Mouse (Mus musculus) hindbrain, postnatal 0 days (tissue): ENCODE measurements around the gene Fam228b. TPM values are rescaled to one million over a fixed set of nuclear protein-coding genes. Genes with fewer than 3 reads are reported as not detected.
"Not testable (repeated sequence)": the region's sequence is repeated elsewhere in the genome, so short reads cannot be mapped to it uniquely, and the experiment has no call there.

Source experiments
- ATAC-seq: fragments of 200-750 bp; cut with Nextera tagmentation; 2 replicates; pipeline ENCODE4 v1.8.0; 2017; ENCODE audit warnings: mild to moderate bottlenecking, moderate TSS enrichment, moderate library complexity
- DNase-seq: peaks from one replicate; pipeline ENCODE4 v3.0.0-alpha.2; 2015; ENCODE audit warnings: low spot score
- H3K27ac ChIP-seq: fragments of 300-500 bp; sonication (generic); 2 replicates; pipeline ENCODE4 v1.5.1; 2014; ENCODE audit warnings: mild to moderate bottlenecking
- H3K27me3 ChIP-seq: fragments of 300-500 bp; sonication (generic); 2 replicates; pipeline ENCODE4 v1.6.1; 2014; ENCODE audit warnings: low read length, mixed read lengths; ENCODE audit not compliant: insufficient read depth
- H3K36me3 ChIP-seq: fragments of 300-500 bp; sonication (generic); 2 replicates; pipeline ENCODE4 v1.6.1; 2014; ENCODE audit warnings: low read length, mixed read lengths; ENCODE audit not compliant: insufficient read depth
- H3K4me1 ChIP-seq: fragments of 300-500 bp; sonication (generic); 2 replicates; pipeline ENCODE4 v1.6.1; 2014; ENCODE audit warnings: antibody characterized with exemption, low read length, mixed read lengths; ENCODE audit not compliant: insufficient read depth
- H3K4me2 ChIP-seq: fragments of 300-500 bp; sonication (generic); 2 replicates; pipeline ENCODE4 v1.6.1; 2014; ENCODE audit warnings: low read depth, mild to moderate bottlenecking, low read length, moderate library complexity, mixed read lengths
- H3K4me3 ChIP-seq: fragments of 300-500 bp; sonication (generic); 2 replicates; pipeline ENCODE4 v1.5.1; 2014; ENCODE audit warnings: low read length
- H3K9ac ChIP-seq: fragments of 300-500 bp; sonication (generic); replicated peaks from 2 replicates; pipeline ENCODE4 v1.6.1; 2014; ENCODE audit warnings: mild to moderate bottlenecking, low read length, moderate library complexity, mixed read lengths
- H3K9me3 ChIP-seq: fragments of 300-500 bp; sonication (generic); 2 replicates; pipeline ENCODE4 v1.6.1; 2016; ENCODE audit warnings: low read length, mixed read lengths
- CTCF ChIP-seq: IDR thresholded peaks from 2 replicates; pipeline ENCODE4 v1.5.1; 2016; ENCODE audit warnings: antibody characterized with exemption, control low read depth, low read depth
- WGBS: fragments of 180-500 bp; shearing (Covaris S2); extraction: QIAGEN DNeasy Blood & Tissue Kit; methylation state at CpG from one replicate; pipeline ENCODE4 v1.1.7; 2014; 5-methylcytosine and 5-hydroxymethylcytosine counted together
- polyA plus RNA-seq: library from polyadenylated mRNA; unstranded; fragments of >200 nt; fragmentation: Nextera tagmentation; extraction: Ambion mirVana; gene quantifications from 2 replicates; pipeline ENCODE4 v1.2.1, GENCODE M21; 2015
- total RNA-seq: library from RNA; depleted of rRNA; stranded (reverse); fragments of >200 nt; gene quantifications from 2 replicates; pipeline ENCODE4 v1.2.3, GENCODE M21; 2014

Gene Fam228b
- total and polyA plus RNA-seq, 2 experiments from 2014 or later: 4.2 to 8.1 TPM

DNA sequence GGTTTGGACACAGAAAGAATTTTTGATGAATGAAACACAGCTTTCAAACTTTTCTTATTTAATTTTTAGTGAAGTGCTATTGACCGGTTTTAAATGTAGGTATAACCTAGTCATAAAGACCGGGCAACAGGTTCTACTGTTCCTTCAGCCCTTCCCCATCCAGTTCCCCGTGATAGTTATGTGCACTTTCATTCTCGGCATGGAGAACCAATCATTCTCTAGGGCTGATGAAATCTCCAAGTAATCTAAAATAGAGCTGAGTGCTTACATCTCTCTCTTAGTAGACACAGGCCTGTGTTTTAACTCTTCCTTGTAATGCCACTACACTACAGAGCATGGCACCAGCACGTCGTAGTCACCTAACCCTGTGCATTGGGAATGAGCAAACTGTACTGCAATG is 8.7 kb upstream of the Fam228b start:
- H3K4me1 ChIP-seq: no peaks in the 10 kb centered on the region
- H3K4me3 ChIP-seq: no peak overlapping the region
- H3K36me3 ChIP-seq: no peaks in the 10 kb centered on the region; the same call in 1 of the 2 replicates
- H3K9ac ChIP-seq: no peak overlapping the region
- no peak overlapping the region for H3K4me2 ChIP-seq
- no peak for ATAC-seq
- no peaks in the 10 kb centered on the region for H3K9me3 ChIP-seq
- no peak for DNase-seq
- H3K27ac ChIP-seq: no peak overlapping the region
- no peaks in the 10 kb centered on the region for H3K27me3 ChIP-seq
- TF ChIP-seq CTCF: no peak
- 86% methylated on average over 6 of the region's 6 CpGs for WGBS

DNA sequence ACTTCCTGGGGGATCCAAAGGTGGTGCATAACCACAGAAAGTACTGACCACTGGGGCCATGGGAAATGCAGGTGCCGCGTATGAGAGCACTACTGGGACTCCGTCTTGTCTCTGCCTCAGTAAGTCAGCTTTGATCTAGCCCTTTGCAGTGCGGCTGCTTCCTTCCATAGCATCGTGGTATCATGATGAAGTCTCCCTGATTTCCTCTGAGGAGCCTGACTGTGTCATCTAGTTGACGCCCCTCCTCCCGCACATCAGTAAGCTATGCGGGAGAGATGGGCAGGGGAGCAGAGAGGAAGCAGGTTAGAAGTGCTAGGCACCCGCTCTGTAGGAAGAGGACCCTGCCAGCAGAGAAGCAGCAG is 6.5 kb upstream of the Fam228b start:
- H3K9me3 ChIP-seq: no peaks in the 10 kb centered on the region
- WGBS: 81% methylated on average over 9 of the region's 9 CpGs
- DNase-seq (no peak), ATAC-seq (no peak)
- H3K27ac ChIP-seq: no peak overlapping the region
- H3K4me1 ChIP-seq: no peaks in the 10 kb centered on the region
- H3K4me2 ChIP-seq: no peak overlapping the region
- H3K9ac ChIP-seq: no peak overlapping the region
- no peak for TF ChIP-seq CTCF
- H3K27me3 ChIP-seq: no peaks in the 10 kb centered on the region
- no peaks in the 10 kb centered on the region; the same call in 1 of the 2 replicates for H3K36me3 ChIP-seq
- no peak overlapping the region for H3K4me3 ChIP-seq

DNA sequence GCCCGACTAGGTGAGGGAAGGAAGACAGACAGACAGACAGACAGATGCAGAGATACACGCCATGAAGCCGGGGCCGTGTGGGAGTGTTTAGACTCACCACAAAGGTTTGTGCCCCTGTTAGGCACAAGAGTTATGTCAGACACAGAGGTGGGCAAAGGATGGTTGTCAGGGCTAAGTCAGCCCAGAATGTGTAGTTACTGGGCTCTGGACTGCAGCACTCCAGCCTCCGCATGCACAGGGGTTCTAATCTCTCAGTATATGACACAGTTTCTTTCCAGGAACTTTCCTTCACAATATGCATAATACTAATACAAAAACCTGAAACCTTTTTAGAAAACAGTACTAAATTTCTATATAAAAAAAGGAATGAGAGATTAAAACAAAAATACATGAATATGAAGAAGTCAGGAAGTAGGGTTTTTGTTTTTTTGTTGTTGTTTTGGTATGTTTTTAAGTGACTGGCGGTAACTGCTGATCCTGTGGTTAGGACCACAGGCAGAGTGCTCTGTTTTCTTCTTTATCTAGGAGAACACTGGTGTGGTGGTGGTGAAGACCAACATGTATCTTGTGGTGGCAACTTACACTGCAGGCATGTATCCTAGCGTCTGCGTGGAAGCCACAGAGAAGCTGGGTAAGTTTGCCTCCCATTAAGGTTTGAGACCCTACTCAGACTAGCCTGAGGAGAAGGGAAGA is 6.0 kb upstream of the Fam228b start:
- WGBS: 93% methylated on average over 8 of the region's 8 CpGs
- ATAC-seq (no peak), DNase-seq (no peak)
- Histone ChIP-seq H3K36me3 (no peaks in the 10 kb centered on the region; the same call in 1 of the 2 replicates), H3K27ac (no peak overlapping the region), H3K9ac (no peak overlapping the region), H3K4me3 (no peak overlapping the region), H3K27me3 (no peaks in the 10 kb centered on the region), H3K9me3 (no peaks in the 10 kb centered on the region), H3K4me2 (no peak overlapping the region), H3K4me1 (no peaks in the 10 kb centered on the region)
- TF ChIP-seq CTCF: no peak

DNA sequence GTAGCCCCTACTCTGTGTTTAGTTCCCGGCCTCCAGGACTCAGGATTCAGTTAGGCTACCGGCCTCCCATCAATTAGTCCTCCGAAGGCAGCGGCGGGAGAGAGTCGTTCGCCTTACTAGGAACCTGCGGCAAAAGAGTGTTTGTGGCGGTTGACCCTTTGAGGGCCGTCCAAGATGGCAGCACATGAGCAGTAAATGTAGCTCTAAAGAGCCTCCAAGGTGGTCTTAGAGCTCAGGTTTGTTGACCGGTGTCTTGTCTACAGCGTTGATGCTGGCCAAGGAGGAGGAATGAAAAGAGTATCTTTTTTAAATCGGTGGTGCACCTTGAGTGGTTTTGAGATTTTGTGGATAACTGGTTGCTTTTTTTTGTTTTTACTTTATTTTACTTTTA is 261 bp upstream of the Fam228b start:
- Histone ChIP-seq H3K4me2 (peak overlapping the region; percentile 59), H3K36me3 (no peaks in the 10 kb centered on the region), H3K9me3 (no peaks in the 10 kb centered on the region), H3K4me3 (peak overlapping the region; percentile 63), H3K9ac (peak overlapping the region; percentile 82), H3K27ac (peak overlapping the region; percentile 98), H3K4me1 (no peaks in the 10 kb centered on the region), H3K27me3 (no peaks in the 10 kb centered on the region)
- no peak for TF ChIP-seq CTCF
- DNase-seq: no peak
- WGBS: 13% methylated on average over 13 of the region's 13 CpGs
- no peak for ATAC-seq

DNA sequence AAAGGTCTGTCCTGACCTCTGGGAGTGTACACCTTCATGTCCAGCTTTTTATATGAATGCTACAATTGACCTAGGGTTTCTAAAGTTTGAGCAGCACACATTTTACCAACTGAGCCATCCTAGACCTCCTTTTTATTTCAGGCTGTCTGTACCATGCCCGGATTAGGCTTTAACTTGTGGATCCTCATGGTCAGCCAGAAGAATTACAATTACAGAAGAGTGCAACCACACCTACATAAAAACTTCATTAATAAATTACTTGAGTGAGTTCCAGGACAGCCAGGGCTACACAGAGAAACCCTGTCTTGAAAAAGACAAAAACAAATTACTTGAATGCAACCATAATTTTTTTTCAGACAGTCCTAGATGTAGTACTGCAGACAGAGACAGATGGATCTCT is 12.0 kb downstream of the Fam228b start:
- WGBS: 90% methylated on average over 1 of the region's 1 CpGs
- Histone ChIP-seq H3K4me2 (no peak overlapping the region), H3K36me3 (no peaks in the 10 kb centered on the region)

DNA sequence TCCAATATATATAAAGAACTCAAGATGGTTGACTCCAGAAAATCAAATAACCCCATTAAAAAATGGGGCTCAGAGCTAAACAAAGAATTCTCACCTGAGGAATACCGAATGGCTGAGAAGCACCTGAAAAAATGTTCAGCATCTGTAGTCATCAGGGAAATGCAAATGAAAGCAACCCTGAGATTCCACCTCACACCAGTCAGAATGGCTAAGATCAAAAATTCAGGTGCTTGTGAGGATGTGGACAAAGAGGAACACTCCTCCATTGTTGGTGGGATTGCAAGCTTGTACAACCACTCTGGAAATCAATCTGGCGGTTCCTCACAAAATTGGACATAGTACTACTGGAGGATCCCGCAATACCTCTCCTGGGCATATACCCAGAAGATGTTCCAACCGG is 14.6 kb downstream of the Fam228b start:
- not testable (repeated sequence) for H3K4me2 ChIP-seq, ATAC-seq, H3K4me3 ChIP-seq, H3K27ac ChIP-seq, H3K9ac ChIP-seq, DNase-seq, H3K36me3 ChIP-seq, H3K9me3 ChIP-seq, H3K27me3 ChIP-seq, H3K4me1 ChIP-seq
- WGBS: 97% methylated on average over 4 of the region's 4 CpGs

More for the DNA sequence above, 12.0 kb downstream of the Fam228b start:
- H3K9ac ChIP-seq: no peak overlapping the region
- H3K27ac ChIP-seq: no peak overlapping the region
- H3K9me3 ChIP-seq: no peaks in the 10 kb centered on the region
- H3K4me1 ChIP-seq: no peaks in the 10 kb centered on the region
- ATAC-seq: no peak
- no peak overlapping the region for H3K4me3 ChIP-seq
- TF ChIP-seq CTCF: no peak
- DNase-seq: no peak
- no peaks in the 10 kb centered on the region for H3K27me3 ChIP-seq

DNA sequence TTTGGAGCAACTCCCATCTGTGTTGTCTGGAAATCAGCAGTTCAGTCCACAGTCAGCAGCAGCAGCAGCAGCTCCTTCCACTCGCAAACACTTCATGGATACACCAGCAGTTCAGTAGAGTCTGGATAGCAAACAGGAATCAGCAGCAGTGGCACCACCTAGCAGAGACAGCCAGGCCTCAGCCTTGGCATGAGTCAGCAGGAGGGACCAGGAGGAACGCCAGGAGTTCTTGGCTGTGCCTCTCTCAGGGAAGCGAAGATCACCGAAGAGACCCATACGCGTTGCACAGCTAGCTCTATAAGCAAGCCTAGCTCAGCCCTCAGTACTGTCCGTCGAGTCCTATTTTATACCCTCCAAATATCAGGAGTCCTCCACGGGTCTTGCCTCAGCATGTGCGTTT is 24.6 kb downstream of the Fam228b start:
- no peak overlapping the region for H3K27ac ChIP-seq
- H3K4me3 ChIP-seq: no peak overlapping the region
- H3K9ac ChIP-seq: no peak overlapping the region
- H3K4me1 ChIP-seq: no peaks in the 10 kb centered on the region
- no peaks in the 10 kb centered on the region for H3K36me3 ChIP-seq
- no peak overlapping the region for H3K4me2 ChIP-seq
- DNase-seq (no peak), ATAC-seq (no peak)
- H3K9me3 ChIP-seq: no peaks in the 10 kb centered on the region
- no peak for TF ChIP-seq CTCF
- 87% methylated on average over 10 of the region's 10 CpGs for WGBS
- H3K27me3 ChIP-seq: no peaks in the 10 kb centered on the region
